In the genomic region with DNA sequence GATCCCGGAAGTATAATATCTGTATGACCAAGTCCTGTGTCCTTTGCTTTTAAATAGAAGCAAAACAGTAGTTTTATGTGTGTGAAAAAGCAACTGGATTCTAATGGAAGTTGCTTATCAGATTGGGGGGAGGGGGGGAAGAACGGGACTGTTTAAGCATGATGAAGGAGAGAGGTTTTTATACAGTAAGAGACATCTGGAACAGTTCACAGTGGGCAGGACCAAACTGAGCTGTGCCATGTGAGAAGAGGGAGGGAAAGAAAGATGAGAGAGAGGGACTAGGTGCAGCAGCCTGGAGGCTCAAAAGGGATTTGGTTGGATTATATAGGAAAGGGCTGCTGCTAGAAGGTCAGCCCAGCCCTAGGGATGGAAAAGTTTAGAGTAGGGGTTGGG, we compare ENCODE assay signal across 8 mouse cellular contexts. TPM values are rescaled to one million over a fixed set of nuclear protein-coding genes. Genes with fewer than 3 reads are reported as not detected.
DNase-seq lines count a peak whose midpoint lies in the region; ATAC-seq and TF ChIP-seq lines count a peak whose summit lies in the region.

No protein-coding gene starts in this region.

- peak; percentile 15 for ATAC-seq in inflammation-experienced regulatory T-cells, adult 6 months
- peak; percentile 70 for ATAC-seq in midbrain, embryonic 14.5 days (ENCODE audit: low FRiP score, low TSS enrichment)

- H3K9me3 ChIP-seq in midbrain, embryonic 14.5 days (ENCODE audit: control insufficient read depth, low read length) = no peaks in the 10 kb centered on the region

- H3K4me1 ChIP-seq in cerebellum, adult 2 months (ENCODE audit: control insufficient read depth, insufficient read depth, low read length) = peaks cover 3% of the 10 kb centered on the region; the same call in 1 of the 2 replicates
- H3K4me1 ChIP-seq in testis, adult 2 months (ENCODE audit: control insufficient read depth, insufficient read depth, low read length) = peaks cover 3% of the 10 kb centered on the region
- 0 out of 2 replicates have a peak, but pooled peaks cover 4% of the 10 kb centered on the region for H3K4me1 ChIP-seq in midbrain, embryonic 14.5 days (ENCODE audit: control insufficient read depth, insufficient read depth, low read length)

- H3K9ac ChIP-seq in midbrain, embryonic 14.5 days (replicated peaks; ENCODE audit: low read length) = peak overlapping the region; percentile 44

- TF ChIP-seq CTCF in cerebellum, adult 2 months (IDR thresholded peaks at IDR 0.05; ENCODE audit: borderline replicate concordance, insufficient read depth, low read depth, low read length) = no peak
- TF ChIP-seq CTCF in testis, adult 2 months (IDR thresholded peaks at IDR 0.05; ENCODE audit: control insufficient read depth, insufficient read depth, insufficient replicate concordance, low read depth, low read length) = no peak

- no peak for TF ChIP-seq POLR2A in cerebellum, adult 2 months (IDR thresholded peaks at IDR 0.05; ENCODE audit: borderline replicate concordance, insufficient read depth, low read length)
- no peak for TF ChIP-seq POLR2A in testis, adult 2 months (IDR thresholded peaks at IDR 0.05; ENCODE audit: control insufficient read depth, low read depth, low read length)

- H3K4me2 ChIP-seq in midbrain, embryonic 14.5 days (ENCODE audit: low read length) = peak overlapping the region; percentile 76

- no peaks in the 10 kb centered on the region for H3K36me3 ChIP-seq in testis, adult 2 months (ENCODE audit: control insufficient read depth, insufficient read depth, low read length)
- H3K36me3 ChIP-seq in midbrain, embryonic 14.5 days (ENCODE audit: control insufficient read depth, insufficient read depth, low read length) = no peaks in the 10 kb centered on the region

- no peaks in the 10 kb centered on the region for H3K27me3 ChIP-seq in cerebellum, adult 2 months (ENCODE audit: control insufficient read depth, insufficient read depth, low read length)
- no peaks in the 10 kb centered on the region for H3K27me3 ChIP-seq in testis, adult 2 months (ENCODE audit: control insufficient read depth, insufficient read depth, low read length)
- no peaks in the 10 kb centered on the region for H3K27me3 ChIP-seq in midbrain, embryonic 14.5 days (ENCODE audit: control insufficient read depth, insufficient read depth, low read length)

- H3K27ac ChIP-seq in cerebellum, adult 2 months (ENCODE audit: insufficient read depth, low read length) = no peak overlapping the region
- peak overlapping the region; percentile 12; the same call in 1 of the 2 replicates for H3K27ac ChIP-seq in testis, adult 2 months (ENCODE audit: control insufficient read depth, insufficient read depth, low read depth, low read length)
- peak overlapping the region; percentile 55; the same call in 1 of the 2 replicates for H3K27ac ChIP-seq in midbrain, embryonic 14.5 days (replicated peaks; ENCODE audit: low read depth, low read length)

- DNase-seq in cerebellum, adult 2 months = no peak
- DNase-seq in cerebellum, adult 11 months = no peak
- DNase-seq in testis, postnatal 10 days (ENCODE audit: low spot score) = no peak
- no peak for DNase-seq in midbrain, embryonic 14.5 days
- DNase-seq in layer of hippocampus, adult 11-12 months (ENCODE audit: low spot score) = no peak
- no peak for DNase-seq in urinary bladder, postnatal 14 days (ENCODE audit: low spot score)

- H3K4me3 ChIP-seq in cerebellum, adult 2 months (replicated peaks; ENCODE audit: insufficient read depth, low read depth, low read length) = peak overlapping the region; percentile 62
- H3K4me3 ChIP-seq in testis, adult 2 months (ENCODE audit: control insufficient read depth, low read depth, low read length) = peak overlapping the region; percentile 96; the same call in 1 of the 2 replicates
- H3K4me3 ChIP-seq in midbrain, embryonic 14.5 days (replicated peaks; ENCODE audit: low read depth, low read length) = peak overlapping the region; percentile 60

- WGBS in cerebellum, adult 2 months = 0% methylated on average over 2 of the region's 2 CpGs
- WGBS in midbrain, embryonic 14.5 days = 4% methylated on average over 2 of the region's 2 CpGs

RNA-seq across cellular contexts. Expression of a gene that starts 0.5 kb away (rescaled TPM):
- 10.9 and 11.2 TPM in 2 replicates for polyA plus RNA-seq in cerebellum, adult 2 months (2012; rRNA removed)
- 1.6 and 1.9 TPM in 2 replicates for polyA plus RNA-seq in testis, adult 2 months (2012; rRNA removed)
- 10 to 100 TPM; 10.1 to 18.6 (median 12.5) TPM for polyA plus RNA-seq in inflammation-experienced regulatory T-cells, adult 6 months (2017; shearing (Covaris generic))
- 33.5 and 38.5 TPM in 2 replicates for polyA plus RNA-seq in midbrain, embryonic 14.5 days (2014; fragmentation: Nextera tagmentation; extraction: Ambion mirVana)

RNA-seq across cellular contexts. Expression of a gene that starts 32.5 kb away (rescaled TPM):
- 40.1 and 40.7 TPM in 2 replicates for polyA plus RNA-seq in cerebellum, adult 2 months (2012; rRNA removed)
- 35.2 and 48.0 TPM in 2 replicates for polyA plus RNA-seq in testis, adult 2 months (2012; rRNA removed)
- 10 to 100 TPM; 11.2 to 18.2 (median 16.0) TPM for polyA plus RNA-seq in inflammation-experienced regulatory T-cells, adult 6 months (2017; shearing (Covaris generic))
- polyA plus RNA-seq in midbrain, embryonic 14.5 days (2014; fragmentation: Nextera tagmentation; extraction: Ambion mirVana) = 13.5 and 14.4 TPM in 2 replicates
